Mouse (Mus musculus) lung, postnatal 0 days (tissue): ENCODE measurements around the gene Olfr1419. TPM values are rescaled to one million over a fixed set of nuclear protein-coding genes. Genes with fewer than 3 reads are reported as not detected.
"Not testable (repeated sequence)": the region's sequence is repeated elsewhere in the genome, so short reads cannot be mapped to it uniquely, and the experiment has no call there.

Experiments used
- ATAC-seq: fragments of 200-750 bp; cut with Nextera tagmentation; 2 replicates; pipeline ENCODE4 v1.8.0; 2017; ENCODE audit warnings: moderate library complexity
- DNase-seq: peaks from one replicate; pipeline ENCODE4 v3.0.0-alpha.2; 2016; ENCODE audit warnings: low spot score
- H3K27ac ChIP-seq: fragments of 300-500 bp; sonication (generic); 2 replicates; pipeline ENCODE4 v1.5.1; 2014; ENCODE audit warnings: antibody characterized with exemption, mild to moderate bottlenecking, low read length, mixed read lengths
- H3K27me3 ChIP-seq: fragments of 300-500 bp; sonication (generic); replicated peaks from 2 replicates; pipeline ENCODE4 v1.6.1; 2014; ENCODE audit warnings: low read length, mixed read lengths; ENCODE audit not compliant: insufficient read depth
- H3K36me3 ChIP-seq: fragments of 300-500 bp; sonication (generic); 2 replicates; pipeline ENCODE4 v1.6.1; 2014; ENCODE audit warnings: low read length, mixed read lengths; ENCODE audit not compliant: insufficient read depth
- H3K4me1 ChIP-seq: fragments of 300-500 bp; sonication (generic); 2 replicates; pipeline ENCODE4 v1.6.1; 2014; ENCODE audit warnings: antibody characterized with exemption, low read depth, low read length, mixed read lengths; ENCODE audit not compliant: insufficient read depth
- H3K4me2 ChIP-seq: fragments of 300-500 bp; sonication (generic); replicated peaks from 2 replicates; pipeline ENCODE4 v1.6.1; 2014; ENCODE audit warnings: low read depth, mild to moderate bottlenecking, low read length, moderate library complexity, mixed read lengths
- H3K4me3 ChIP-seq: fragments of 300-500 bp; sonication (generic); 2 replicates; pipeline ENCODE4 v1.5.1; 2014; ENCODE audit warnings: low read depth, low read length
- H3K9ac ChIP-seq: fragments of 300-500 bp; sonication (generic); replicated peaks from 2 replicates; pipeline ENCODE4 v1.6.1; 2014; ENCODE audit warnings: low read depth, mild to moderate bottlenecking
- H3K9me3 ChIP-seq: fragments of 300-500 bp; sonication (generic); 2 replicates; pipeline ENCODE4 v1.6.1; 2016; ENCODE audit warnings: low read length, mixed read lengths
- CTCF ChIP-seq: IDR thresholded peaks from 2 replicates; pipeline ENCODE4 v1.5.1; 2016; ENCODE audit warnings: antibody characterized with exemption, mild to moderate bottlenecking
- EP300 ChIP-seq: IDR thresholded peaks from 2 replicates; pipeline ENCODE4 v1.6.1; 2016; ENCODE audit warnings: antibody characterized with exemption, mild to moderate bottlenecking, control low read depth
- WGBS: fragments of 180-500 bp; shearing (Covaris S2); extraction: QIAGEN DNeasy Blood & Tissue Kit; methylation state at CpG from one replicate; pipeline ENCODE4 v1.1.7; 2014; 5-methylcytosine and 5-hydroxymethylcytosine counted together
- polyA plus RNA-seq: library from polyadenylated mRNA; unstranded; fragments of >200 nt; fragmentation: Nextera tagmentation; extraction: Ambion mirVana; gene quantifications from 2 replicates; pipeline ENCODE4 v1.2.1, GENCODE M21; 2015

Gene Olfr1419
- not detected in 2 replicates for polyA plus RNA-seq

GRCm38 (mm10) chr19:11875006-11875405 is at the start of gene Olfr1419:
Gene Olfr1419 (minus strand): TSS chr19:11875106.
- WGBS: 24% methylated on average over 1 of the region's 1 CpGs
- no peak within 1 kb of the TSS for H3K4me3 ChIP-seq
- H3K9me3 ChIP-seq: no peaks in the 10 kb centered on the region
- ATAC-seq: no peak
- H3K9ac ChIP-seq: no peak within 1 kb of the TSS
- H3K27me3 ChIP-seq: no peaks in the 10 kb centered on the region
- no peak for TF ChIP-seq CTCF
- TF ChIP-seq EP300: no peak
- no peaks in the 10 kb centered on the region for H3K36me3 ChIP-seq
- no peak for DNase-seq
- no peak within 1 kb of the TSS for H3K4me2 ChIP-seq
- no peak within 1 kb of the TSS for H3K27ac ChIP-seq
- no peaks in the 10 kb centered on the region for H3K4me1 ChIP-seq

GRCm38 (mm10) chr19:11922515-11922914 is 47.6 kb upstream of the Olfr1419 start:
- 98% methylated on average over 2 of the region's 2 CpGs for WGBS

GRCm38 (mm10) chr19:11922068-11922467 is 47.2 kb upstream of the Olfr1419 start:
- no peak for TF ChIP-seq CTCF
- TF ChIP-seq EP300: no peak
- H3K27ac ChIP-seq: no peak overlapping the region
- no peak overlapping the region for H3K4me3 ChIP-seq
- H3K9me3 ChIP-seq: no peaks in the 10 kb centered on the region
- ATAC-seq (no peak), DNase-seq (no peak)
- peaks cover 29% of the 10 kb centered on the region; the same call in 1 of the 2 replicates for H3K36me3 ChIP-seq
- no peak overlapping the region for H3K4me2 ChIP-seq
- H3K27me3 ChIP-seq: no peaks in the 10 kb centered on the region
- 89% methylated on average over 1 of the region's 1 CpGs for WGBS
- H3K4me1 ChIP-seq: no peaks in the 10 kb centered on the region
- H3K9ac ChIP-seq: no peak overlapping the region

More at GRCm38 (mm10) chr19:11922515-11922914, 47.6 kb upstream of the Olfr1419 start:
- not testable (repeated sequence) for H3K4me3 ChIP-seq, DNase-seq, H3K4me1 ChIP-seq, H3K4me2 ChIP-seq, H3K9ac ChIP-seq, ATAC-seq, H3K27ac ChIP-seq, H3K9me3 ChIP-seq, H3K27me3 ChIP-seq
- peaks cover 29% of the 10 kb centered on the region; the same call in 1 of the 2 replicates for H3K36me3 ChIP-seq

DNA sequence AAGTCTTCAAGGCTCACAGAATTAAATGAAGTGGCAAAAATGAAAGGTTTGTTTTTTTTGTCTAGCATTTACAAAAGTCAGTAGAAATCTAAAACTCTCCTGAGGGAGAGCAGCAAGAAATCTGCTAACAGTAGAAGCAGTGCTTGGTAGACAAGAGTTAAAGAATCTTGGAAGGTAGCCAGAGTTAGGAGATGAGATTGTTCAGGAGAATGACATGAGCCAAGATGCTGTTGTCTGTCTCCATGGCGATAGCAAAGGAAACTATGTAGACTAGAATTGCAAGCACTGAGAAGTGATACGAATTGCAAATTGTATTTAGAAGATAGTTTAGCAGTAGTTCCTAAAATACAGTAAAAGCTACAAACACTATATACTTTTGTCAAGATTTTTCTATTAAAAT is 40.9 kb upstream of the Olfr1419 start:
- H3K4me3 ChIP-seq: no peak overlapping the region
- no peaks in the 10 kb centered on the region for H3K9me3 ChIP-seq
- H3K36me3 ChIP-seq: 0 out of 2 replicates have a peak, but pooled peaks cover 3% of the 10 kb centered on the region
- peaks cover 4% of the 10 kb centered on the region; the same call in 1 of the 2 replicates for H3K4me1 ChIP-seq
- WGBS: 3% methylated on average over 2 of the region's 2 CpGs
- TF ChIP-seq EP300 (no peak), CTCF (no peak)
- H3K9ac ChIP-seq: no peak overlapping the region
- ATAC-seq (no peak), DNase-seq (peak; percentile 94)
- no peak overlapping the region for H3K4me2 ChIP-seq
- no peaks in the 10 kb centered on the region for H3K27me3 ChIP-seq
- no peak overlapping the region for H3K27ac ChIP-seq

DNA sequence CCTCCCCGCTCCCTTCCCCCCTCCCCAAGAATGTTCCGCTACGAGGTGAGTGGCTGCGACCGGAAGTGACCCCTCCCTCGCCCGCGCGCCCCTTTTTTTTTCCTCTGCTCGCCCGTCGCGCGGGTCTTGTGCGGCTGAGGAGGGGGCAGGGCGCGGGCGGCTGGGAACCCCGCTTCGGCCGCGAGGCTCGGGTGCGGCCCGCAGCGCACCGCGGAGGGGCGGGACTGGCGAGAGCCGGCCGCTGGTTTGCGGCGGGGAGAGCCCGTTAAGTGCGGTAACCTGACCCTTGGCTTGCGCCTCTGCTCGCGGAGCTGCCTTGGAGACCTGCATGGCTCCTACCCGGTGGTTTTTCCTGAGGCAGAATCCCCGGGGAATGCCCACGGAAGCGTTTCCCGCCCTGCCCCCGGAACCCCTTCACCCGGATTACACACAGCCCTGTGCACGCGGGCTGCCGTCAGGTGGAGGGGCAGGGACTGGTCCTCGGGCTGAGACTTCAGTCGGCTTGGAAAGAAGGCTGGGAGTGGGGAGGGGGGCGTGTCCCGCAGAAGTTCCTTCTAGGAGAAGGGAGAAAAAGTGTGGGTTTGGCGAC is 37.7 kb upstream of the Olfr1419 start:
- H3K9me3 ChIP-seq: no peaks in the 10 kb centered on the region
- H3K4me1 ChIP-seq: peaks cover 4% of the 10 kb centered on the region; the same call in 1 of the 2 replicates
- H3K9ac ChIP-seq: peak overlapping the region; percentile 85
- H3K36me3 ChIP-seq: no peaks in the 10 kb centered on the region
- peak overlapping the region; percentile 61 for H3K4me2 ChIP-seq
- WGBS: under 1% methylated on average over 43 of the region's 54 CpGs
- ATAC-seq (peak; percentile 57), DNase-seq (peak; percentile 80)
- H3K27ac ChIP-seq: peak overlapping the region; percentile 98
- TF ChIP-seq EP300: no peak
- no peak for TF ChIP-seq CTCF
- H3K4me3 ChIP-seq: peak overlapping the region; percentile 97
- no peaks in the 10 kb centered on the region for H3K27me3 ChIP-seq

DNA sequence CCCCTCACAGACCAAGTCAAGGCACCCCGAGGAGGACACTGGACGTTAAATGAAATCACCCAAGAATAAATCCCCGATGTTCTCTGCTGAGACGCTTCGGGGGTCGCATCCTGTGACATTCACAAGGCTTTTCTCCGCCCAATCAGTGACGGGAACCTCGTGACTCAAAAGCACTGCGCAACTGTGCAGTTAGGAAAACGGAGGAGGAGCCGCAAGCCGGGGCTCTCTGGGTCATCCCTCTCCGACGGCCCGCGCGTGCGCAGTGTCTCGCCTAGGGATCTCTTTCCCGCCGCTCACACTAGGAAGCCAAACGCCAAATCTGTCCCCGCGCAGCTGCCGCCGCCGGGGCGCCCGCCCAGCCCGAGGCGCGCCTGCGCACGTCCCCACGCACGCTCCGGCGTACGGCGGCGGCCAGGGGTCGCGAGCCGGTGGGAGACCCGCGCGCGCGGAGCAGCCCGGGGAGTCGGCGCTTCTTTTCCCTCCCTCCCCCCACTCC is 37.2 kb upstream of the Olfr1419 start, which contains the start of gene Patl1:
TSS of gene Patl1 (plus strand) at position 363 of the 496 bp plus-strand sequence.
- ATAC-seq (peak; percentile 97), DNase-seq (peak; percentile 100)
- Histone ChIP-seq H3K36me3 (no peaks in the 10 kb centered on the region), H3K4me3 (peak within 1 kb of the TSS; percentile 97), H3K4me1 (peaks cover 4% of the 10 kb centered on the region; the same call in 1 of the 2 replicates), H3K27ac (peak within 1 kb of the TSS; percentile 98), H3K4me2 (peak within 1 kb of the TSS; percentile 64), H3K27me3 (no peaks in the 10 kb centered on the region), H3K9me3 (no peaks in the 10 kb centered on the region), H3K9ac (peak within 1 kb of the TSS; percentile 85)
- WGBS: under 1% methylated on average over 33 of the region's 53 CpGs
- TF ChIP-seq CTCF (no peak), EP300 (no peak)
